Mouse (Mus musculus) effector memory CD4-positive, alpha-beta T cell, adult 5 months (primary cell): ENCODE measurements around the gene Msmp. TPM values are rescaled to one million over a fixed set of nuclear protein-coding genes. Genes with fewer than 3 reads are reported as not detected.

Source experiments
- polyA plus RNA-seq: library from polyadenylated mRNA; unstranded; fragments of 100-300 nt; shearing (Covaris generic); gene quantifications from one replicate; pipeline ENCODE4 v1.2.1, GENCODE M21; 2017

The Msmp gene
- 2.5 TPM for polyA plus RNA-seq

GRCm38 (mm10) chr4:43584444-43585416 lies at the start of gene Msmp:
TSS of gene Msmp (minus strand) at chr4:43584494.

GRCm38 (mm10) chr4:43631046-43631955 lies 47.0 kb upstream of the Msmp start, which contains the start of gene Npr2:
TSS of gene Npr2 (plus strand) at chr4:43631935.

GRCm38 (mm10) chr4:43578376-43579204 lies 5.7 kb downstream of the Msmp start, which contains the start of the genes Rgp1 and Gba2:
TSS of gene Rgp1 (plus strand) at chr4:43578715.
TSS of gene Gba2 (minus strand) at chr4:43578873.

GRCm38 (mm10) chr4:43561997-43562768 lies 22.1 kb downstream of the Msmp start, which contains the start of the genes Creb3 and Tln1:
TSS of gene Creb3 (plus strand) at chr4:43562332.
TSS of gene Tln1 (minus strand) at chr4:43562691.

Other genes starting within 250 kb of the Msmp start
- not detected for gene Rusc2, start 202.5 kb downstream of the Msmp start, polyA plus RNA-seq
- not detected for gene Fam166b, start 155.4 kb downstream of the Msmp start, polyA plus RNA-seq
- gene Tesk1, start 142.6 kb downstream of the Msmp start, polyA plus RNA-seq: 66.2 TPM
- gene Cd72, start 129.9 kb downstream of the Msmp start, polyA plus RNA-seq: 15.3 TPM
- gene Sit1, start 100.8 kb downstream of the Msmp start, polyA plus RNA-seq: 228 TPM
- 64.2 TPM for gene Ccdc107, start 91.6 kb downstream of the Msmp start, polyA plus RNA-seq
- gene Arhgef39, start 84.8 kb downstream of the Msmp start, polyA plus RNA-seq: 4.8 TPM
- gene Car9, start 77.5 kb downstream of the Msmp start, polyA plus RNA-seq: 0.67 TPM
- not detected for gene Tpm2, start 60.7 kb downstream of the Msmp start, polyA plus RNA-seq
- gene Creb3, start 22.2 kb downstream of the Msmp start, polyA plus RNA-seq: 58.4 TPM
- 223 TPM for gene Tln1, start 21.8 kb downstream of the Msmp start, polyA plus RNA-seq
- 7.0 TPM for gene Rgp1, start 5.8 kb downstream of the Msmp start, polyA plus RNA-seq
- 30.8 TPM for gene Gba2, start 5.6 kb downstream of the Msmp start, polyA plus RNA-seq
- not detected for gene Npr2, start 47.4 kb upstream of the Msmp start, polyA plus RNA-seq
- not detected for gene Spag8, start 69.1 kb upstream of the Msmp start, polyA plus RNA-seq
- 56.2 TPM for gene Hint2, start 72.0 kb upstream of the Msmp start, polyA plus RNA-seq
- 1.3 TPM for gene Tmem8b, start 84.5 kb upstream of the Msmp start, polyA plus RNA-seq
- 0.67 TPM for gene Fam221b, start 84.7 kb upstream of the Msmp start, polyA plus RNA-seq
- not detected for gene Olfr70, start 116.3 kb upstream of the Msmp start, polyA plus RNA-seq
- gene Olfr71, start 125.8 kb upstream of the Msmp start, polyA plus RNA-seq: not detected
- not detected for gene Hrct1, start 142.7 kb upstream of the Msmp start, polyA plus RNA-seq
- 0.09 TPM for gene Spaar, start 145.5 kb upstream of the Msmp start, polyA plus RNA-seq
- gene Olfr159, start 186.5 kb upstream of the Msmp start, polyA plus RNA-seq: not detected
- 1.6 TPM for gene Olfr156, start 239.4 kb upstream of the Msmp start, polyA plus RNA-seq